Mouse (Mus musculus) midbrain, embryonic 10.5 days (tissue): ENCODE results near the gene Prdm9. TPM values are rescaled to one million over a fixed set of nuclear protein-coding genes. Genes with fewer than 3 reads are reported as not detected.

ENCODE experiments used
- DNase-seq: peaks from one replicate; pipeline ENCODE4 v3.0.0-alpha.2; 2017; ENCODE audit warnings: low spot score
- H3K27ac ChIP-seq: fragments of 300-500 bp; sonication (generic); replicated peaks from 2 replicates; pipeline ENCODE4 v1.5.1; 2016; ENCODE audit warnings: mild to moderate bottlenecking
- H3K27me3 ChIP-seq: fragments of 300-500 bp; sonication (generic); 2 replicates; pipeline ENCODE4 v1.6.1; 2016; ENCODE audit warnings: low read depth, mild to moderate bottlenecking; ENCODE audit not compliant: poor library complexity, severe bottlenecking
- H3K36me3 ChIP-seq: fragments of 300-500 bp; sonication (generic); 2 replicates; pipeline ENCODE4 v1.6.1; 2016; ENCODE audit warnings: mild to moderate bottlenecking, moderate library complexity
- H3K4me1 ChIP-seq: fragments of 300-500 bp; sonication (generic); 2 replicates; pipeline ENCODE4 v1.6.1; 2016
- H3K4me3 ChIP-seq: fragments of 300-500 bp; sonication (generic); 2 replicates; pipeline ENCODE4 v1.5.1; 2016; ENCODE audit warnings: mild to moderate bottlenecking, moderate library complexity
- H3K9me3 ChIP-seq: fragments of 300-500 bp; sonication (generic); replicated peaks from 2 replicates; pipeline ENCODE4 v1.6.1; 2016; ENCODE audit warnings: mild to moderate bottlenecking
- WGBS: fragments of 180-500 bp; shearing (Covaris S2); methylation state at CpG from one replicate; pipeline ENCODE4 v1.1.7; 2016; 5-methylcytosine and 5-hydroxymethylcytosine counted together
- polyA plus RNA-seq: library from polyadenylated mRNA; unstranded; fragments of >200 nt; fragmentation: Nextera tagmentation; extraction: Ambion mirVana; gene quantifications from 2 replicates; pipeline ENCODE4 v1.2.1, GENCODE M21; 2016

Gene Prdm9
- 3.6 and 3.7 TPM in 2 replicates for polyA plus RNA-seq

DNA sequence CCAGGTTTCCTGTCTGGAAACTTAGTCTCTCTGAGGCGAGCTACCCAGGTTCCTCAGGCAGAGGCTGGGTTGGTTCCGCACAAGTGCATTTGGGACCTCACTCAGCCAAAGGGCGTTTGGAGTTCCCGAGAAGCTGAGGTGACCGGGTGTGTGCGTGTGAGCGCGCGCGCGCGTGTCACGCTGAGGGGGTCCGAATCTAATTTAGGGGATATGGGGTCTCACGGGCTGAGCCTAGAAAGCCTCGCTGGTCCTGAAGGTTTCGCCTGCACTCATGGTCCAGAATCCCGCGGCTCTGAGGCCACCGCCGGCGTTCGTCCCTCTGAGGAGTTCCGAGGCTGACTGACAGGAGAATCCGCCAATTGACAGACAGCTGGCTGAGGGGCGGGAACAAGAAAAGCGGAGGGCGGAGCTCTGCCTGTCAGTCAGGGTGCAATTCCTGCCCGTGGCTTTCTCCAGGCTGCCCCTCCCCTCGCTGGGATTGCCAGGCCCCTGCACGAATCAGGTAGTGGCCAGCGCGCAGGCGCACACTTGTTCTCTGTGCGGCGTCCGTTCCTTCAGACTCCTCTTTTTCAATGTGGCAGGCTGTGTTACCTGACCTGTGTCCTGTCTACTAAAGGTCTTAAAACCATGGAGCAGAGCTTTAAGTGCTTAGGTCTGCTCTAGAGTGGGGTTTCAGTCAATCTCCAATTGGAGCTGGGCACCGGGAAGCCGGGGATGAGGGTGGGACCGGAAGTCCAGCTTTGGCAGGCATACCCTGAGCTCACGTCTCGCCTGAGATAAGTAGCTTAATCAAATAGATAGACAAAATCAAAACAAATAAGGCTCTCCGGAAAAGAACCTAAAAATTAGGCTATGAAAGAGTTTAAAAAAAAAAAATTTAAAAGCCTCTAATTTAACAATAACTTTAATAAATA, at the start of gene Prdm9:
Prdm9 (minus strand) TSS at position 341 of the 914 bp plus-strand sequence.
- H3K4me1 ChIP-seq = peaks cover 10% of the 10 kb centered on the region
- peak; percentile 99 for DNase-seq
- peak within 1 kb of the TSS; percentile 76 for H3K4me3 ChIP-seq
- under 1% methylated on average over 43 of the region's 43 CpGs for whole genome bisulfite sequencing
- no peaks in the 10 kb centered on the region for H3K9me3 ChIP-seq
- H3K27me3 ChIP-seq = peaks cover 13% of the 10 kb centered on the region; the same call in 1 of the 2 replicates
- peak within 1 kb of the TSS; percentile 91 for H3K27ac ChIP-seq
- no peaks in the 10 kb centered on the region for H3K36me3 ChIP-seq

GRCm38 (mm10) chr17:15599496-15599895, 35.3 kb upstream of the Prdm9 start:
- no peak for DNase-seq
- Histone ChIP-seq H3K36me3 (no peaks in the 10 kb centered on the region), H3K4me3 (no peak overlapping the region), H3K27me3 (no peaks in the 10 kb centered on the region), H3K9me3 (no peaks in the 10 kb centered on the region), H3K27ac (no peak overlapping the region), H3K4me1 (no peaks in the 10 kb centered on the region)
- 93% methylated on average over 7 of the region's 11 CpGs for WGBS

- H3K4me1 ChIP-seq = no peaks in the 10 kb centered on the region
- no peaks in the 10 kb centered on the region for H3K9me3 ChIP-seq
- H3K4me3 ChIP-seq = no peak overlapping the region
- no peak for DNase-seq
- no peak overlapping the region for H3K27ac ChIP-seq
- H3K36me3 ChIP-seq = no peaks in the 10 kb centered on the region
- WGBS = 85% methylated on average over 7 of the region's 7 CpGs
- H3K27me3 ChIP-seq = no peaks in the 10 kb centered on the region
Measured at GRCm38 (mm10) chr17:15591216-15591881, 27.2 kb upstream of the Prdm9 start.

- H3K27ac ChIP-seq = no peak overlapping the region
- no peaks in the 10 kb centered on the region for H3K4me1 ChIP-seq
- 83% methylated on average over 2 of the region's 2 CpGs for WGBS
- H3K27me3 ChIP-seq = no peaks in the 10 kb centered on the region
- no peaks in the 10 kb centered on the region for H3K36me3 ChIP-seq
- DNase-seq = no peak
- H3K4me3 ChIP-seq = no peak overlapping the region
- H3K9me3 ChIP-seq = no peaks in the 10 kb centered on the region
Measured at GRCm38 (mm10) chr17:15588116-15588515, 24.0 kb upstream of the Prdm9 start.

- H3K4me1 ChIP-seq = no peaks in the 10 kb centered on the region
- no peak for DNase-seq
- no peaks in the 10 kb centered on the region for H3K27me3 ChIP-seq
- H3K4me3 ChIP-seq = no peak overlapping the region
- H3K9me3 ChIP-seq = no peaks in the 10 kb centered on the region
- 37% methylated on average over 4 of the region's 4 CpGs for WGBS
- H3K36me3 ChIP-seq = no peaks in the 10 kb centered on the region
- no peak overlapping the region for H3K27ac ChIP-seq
Measured at GRCm38 (mm10) chr17:15585691-15586090, 21.5 kb upstream of the Prdm9 start.

DNA sequence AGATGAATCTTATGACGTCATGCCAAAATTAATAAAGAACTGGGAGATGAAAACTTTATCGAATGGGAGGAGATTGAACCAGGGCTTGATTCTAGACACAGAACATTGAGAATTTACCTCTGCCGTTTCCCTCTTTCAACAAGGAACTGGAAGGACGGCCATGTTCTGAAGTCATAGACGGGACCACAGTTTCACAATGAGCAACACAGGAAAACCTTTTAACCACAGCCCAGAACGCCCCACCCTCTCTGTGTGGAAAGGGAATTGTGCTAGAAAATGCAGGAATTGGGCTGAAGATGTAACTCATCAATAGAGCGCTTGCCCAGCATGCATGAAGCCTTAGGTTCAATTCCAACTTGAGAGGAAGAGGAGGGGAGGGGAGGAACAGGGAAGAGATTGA, 18.9 kb upstream of the Prdm9 start:
- 88% methylated on average over 7 of the region's 7 CpGs for WGBS
- H3K27ac ChIP-seq = no peak overlapping the region
- H3K9me3 ChIP-seq = no peaks in the 10 kb centered on the region
- H3K27me3 ChIP-seq = peaks cover 8% of the 10 kb centered on the region
- H3K36me3 ChIP-seq = no peaks in the 10 kb centered on the region
- no peak overlapping the region for H3K4me3 ChIP-seq
- no peaks in the 10 kb centered on the region for H3K4me1 ChIP-seq
- DNase-seq = no peak

GRCm38 (mm10) chr17:15580072-15580447, 15.9 kb upstream of the Prdm9 start:
- no peak overlapping the region for H3K4me3 ChIP-seq
- no peak overlapping the region for H3K27ac ChIP-seq
- WGBS = 89% methylated on average over 2 of the region's 2 CpGs
- DNase-seq = no peak
- peaks cover 34% of the 10 kb centered on the region for H3K27me3 ChIP-seq
- H3K36me3 ChIP-seq = no peaks in the 10 kb centered on the region
- no peaks in the 10 kb centered on the region for H3K9me3 ChIP-seq
- H3K4me1 ChIP-seq = peaks cover 3% of the 10 kb centered on the region; the same call in 1 of the 2 replicates

DNA sequence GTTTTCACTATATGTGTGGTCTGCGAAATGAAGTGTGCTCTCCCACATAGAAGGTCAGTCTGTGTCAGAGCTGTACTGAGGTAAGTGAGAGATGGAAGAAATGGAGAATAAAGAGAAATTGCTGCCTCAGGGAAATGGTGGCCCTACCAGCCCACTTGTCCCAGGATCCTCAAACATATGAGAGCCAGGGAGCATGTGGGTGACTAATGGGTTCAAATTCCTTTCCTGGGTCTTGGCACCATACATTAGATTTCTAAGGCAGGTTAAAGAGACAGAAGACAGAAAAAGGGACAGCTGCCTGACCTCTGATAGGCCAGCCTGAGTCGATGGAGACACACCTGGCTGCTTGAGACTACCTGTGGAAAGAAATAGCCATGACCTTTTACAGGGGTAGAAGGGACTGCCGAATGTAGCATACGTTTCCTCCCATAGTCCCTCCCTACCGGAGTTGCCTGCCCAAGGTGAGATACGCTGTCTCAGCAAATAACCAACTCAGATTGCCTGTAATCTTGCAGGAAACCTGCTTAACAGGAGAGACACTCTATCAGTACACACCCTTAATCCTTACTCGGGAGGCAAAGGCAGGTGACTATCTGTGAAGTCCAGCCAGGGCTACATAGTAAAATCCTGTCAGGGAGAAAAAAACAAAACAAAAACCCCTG, 15.4 kb upstream of the Prdm9 start:
- H3K36me3 ChIP-seq = no peaks in the 10 kb centered on the region
- WGBS = 88% methylated on average over 7 of the region's 7 CpGs
- H3K4me1 ChIP-seq = peaks cover 3% of the 10 kb centered on the region; the same call in 1 of the 2 replicates
- no peaks in the 10 kb centered on the region for H3K9me3 ChIP-seq
- H3K27me3 ChIP-seq = peaks cover 35% of the 10 kb centered on the region
- no peak for DNase-seq
- H3K4me3 ChIP-seq = no peak overlapping the region
- H3K27ac ChIP-seq = no peak overlapping the region

DNA sequence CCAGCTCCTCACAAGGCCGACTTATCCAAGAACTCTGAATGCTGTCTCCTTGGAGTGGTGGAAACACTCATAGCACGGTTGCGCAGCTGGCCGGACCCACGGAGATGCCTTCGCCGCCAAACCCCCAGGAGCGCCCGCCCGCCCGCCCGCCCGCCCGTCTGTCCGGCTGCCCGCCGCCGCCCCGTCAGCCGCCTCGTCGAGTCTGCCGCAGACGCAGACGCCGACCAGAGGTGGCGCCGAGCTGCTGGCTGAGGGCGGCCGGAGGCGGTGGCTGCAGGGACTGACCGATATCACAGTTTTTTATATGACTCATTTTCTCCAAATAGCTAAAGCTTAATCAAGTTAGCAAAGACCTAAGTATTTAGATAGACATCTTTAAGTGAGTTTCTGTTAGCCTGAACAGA, 13.1 kb upstream of the Prdm9 start:
- Histone ChIP-seq H3K4me1 (peaks cover 3% of the 10 kb centered on the region; the same call in 1 of the 2 replicates), H3K4me3 (peak overlapping the region; percentile 52), H3K9me3 (no peaks in the 10 kb centered on the region), H3K27me3 (peaks cover 35% of the 10 kb centered on the region), H3K36me3 (no peaks in the 10 kb centered on the region), H3K27ac (no peak overlapping the region)
- WGBS = 1% methylated on average over 32 of the region's 32 CpGs
- DNase-seq = peak; percentile 63

GRCm38 (mm10) chr17:15575056-15575455, 10.9 kb upstream of the Prdm9 start:
- Histone ChIP-seq H3K27ac (no peak overlapping the region), H3K4me1 (peaks cover 3% of the 10 kb centered on the region; the same call in 1 of the 2 replicates), H3K36me3 (no peaks in the 10 kb centered on the region), H3K9me3 (no peaks in the 10 kb centered on the region), H3K27me3 (peaks cover 35% of the 10 kb centered on the region), H3K4me3 (no peak overlapping the region)
- no peak for DNase-seq
- WGBS = 71% methylated on average over 1 of the region's 1 CpGs

DNA sequence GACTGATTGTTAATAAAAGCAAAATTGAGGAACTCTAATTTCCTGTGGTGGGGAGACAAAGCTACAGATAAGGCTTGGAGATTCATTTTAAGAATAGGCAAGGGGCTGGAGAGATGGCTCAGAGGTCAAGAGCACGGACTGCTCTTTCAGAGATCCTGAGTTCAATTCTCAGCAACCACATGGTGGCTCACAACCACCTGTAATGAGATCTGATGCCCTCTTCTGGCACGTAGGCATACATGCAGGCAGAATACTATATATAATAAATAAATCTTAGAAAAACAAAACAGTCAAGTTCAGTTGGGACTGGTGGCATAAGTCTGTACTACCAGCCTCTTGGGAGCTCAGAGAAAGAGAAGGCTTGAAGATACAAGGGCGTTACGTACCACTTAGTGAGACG, 2.8 kb upstream of the Prdm9 start:
- no peak for DNase-seq
- peaks cover 13% of the 10 kb centered on the region; the same call in 1 of the 2 replicates for H3K27me3 ChIP-seq

DNA sequence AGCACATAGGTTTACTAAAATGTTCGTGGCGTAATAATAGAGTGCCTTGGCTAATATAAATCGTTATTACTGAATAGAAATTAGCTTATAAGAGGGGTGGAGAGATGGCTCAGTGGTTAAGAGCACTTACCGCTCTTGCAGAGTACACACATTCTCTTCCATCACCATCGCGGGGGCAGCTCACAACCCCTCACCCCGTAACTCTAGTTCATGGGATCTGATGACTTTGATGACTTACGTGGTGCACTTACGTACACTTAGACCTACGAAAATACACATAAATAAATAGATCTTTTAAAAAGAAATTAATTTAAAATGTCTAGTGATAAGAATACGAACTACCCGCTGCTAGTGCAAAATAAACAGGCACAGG, 760 bp upstream of the Prdm9 start:
- Histone ChIP-seq H3K36me3 (no peaks in the 10 kb centered on the region), H3K9me3 (no peaks in the 10 kb centered on the region), H3K4me1 (peaks cover 10% of the 10 kb centered on the region), H3K4me3 (peak overlapping the region; percentile 76), H3K27me3 (peaks cover 13% of the 10 kb centered on the region; the same call in 1 of the 2 replicates), H3K27ac (peak overlapping the region; percentile 91)
- no peak for DNase-seq
- WGBS = 55% methylated on average over 12 of the region's 12 CpGs

More for the DNA sequence above, 2.8 kb upstream of the Prdm9 start:
- Histone ChIP-seq H3K27ac (no peak overlapping the region), H3K9me3 (no peaks in the 10 kb centered on the region), H3K4me3 (no peak overlapping the region), H3K4me1 (peaks cover 10% of the 10 kb centered on the region), H3K36me3 (no peaks in the 10 kb centered on the region)
- 74% methylated on average over 5 of the region's 5 CpGs for WGBS
